In genomic region chr11:116335244-116336036, GRCm38 (mm10) we compare ENCODE assay signal across 8 mouse cellular contexts. TPM values are rescaled to one million over a fixed set of nuclear protein-coding genes. Genes with fewer than 3 reads are reported as not detected.
A peak's percentile ranks its signal among the peaks of the same experiment; 100 is the strongest.
DNase-seq lines count a peak whose midpoint lies in the region; ATAC-seq lines count a peak whose summit lies in the region.

Foxj1 (minus strand) TSS chr11:116335399.

- H3K27me3 ChIP-seq in hindbrain, embryonic 15.5 days, result peaks cover 19% of the 10 kb centered on the region

- peak within 1 kb of the TSS; percentile 55 for H3K9ac ChIP-seq in hindbrain, embryonic 15.5 days

- DNase-seq in R1 (ENCODE audit: low read depth, low spot score), result peak; percentile 96
- DNase-seq in cerebellum, postnatal 25 days, result peak; percentile 89 to 93
- peak; percentile 97 to 98 for DNase-seq in frontal cortex, postnatal 36 days (ENCODE audit: low spot score in 2 of 2)
- DNase-seq in left cerebral cortex, adult 11 months (ENCODE audit: low spot score), result peak; percentile 91
- DNase-seq in lung, postnatal 4 days, result peak; percentile 96 to 98
- DNase-seq in retina, postnatal 7 days (ENCODE audit: low read depth, low spot score), result peak; percentile 91
- peak; percentile 84 for DNase-seq in urinary bladder, adult 2 months (ENCODE audit: low spot score)

- peak within 1 kb of the TSS; percentile 83 for H3K27ac ChIP-seq in hindbrain, embryonic 15.5 days (replicated peaks)

- under 1% methylated on average over 44 of the region's 61 CpGs for WGBS in hindbrain, embryonic 15.5 days

- 0 out of 2 replicates have a peak, but pooled peaks cover 6% of the 10 kb centered on the region for H3K36me3 ChIP-seq in hindbrain, embryonic 15.5 days

- H3K4me1 ChIP-seq in hindbrain, embryonic 15.5 days (replicated peaks), result peaks cover 62% of the 10 kb centered on the region

- peak within 1 kb of the TSS; percentile 100 for H3K4me2 ChIP-seq in hindbrain, embryonic 15.5 days

- ATAC-seq in hindbrain, embryonic 15.5 days (ENCODE audit: low FRiP score, low read depth), result peak; percentile 91

- peak within 1 kb of the TSS; percentile 53 for H3K4me3 ChIP-seq in hindbrain, embryonic 15.5 days

- no peaks in the 10 kb centered on the region for H3K9me3 ChIP-seq in hindbrain, embryonic 15.5 days

RNA-seq across cellular contexts. Expression of gene Foxj1, which starts in this region (rescaled TPM):
- 13.7 and 23.2 TPM in 2 replicates for polyA plus RNA-seq in hindbrain, embryonic 15.5 days (2015; fragmentation: Nextera tagmentation; extraction: Ambion mirVana)
- polyA plus RNA-seq in urinary bladder, adult 2 months (2012; rRNA removed), result 0.24 and 0.34 TPM in 2 replicates

Comparison
In these comparisons a context has a peak if more than half of its experiments do, and no peak if none do; other contexts are left out.
1. Peak in every context shown above with its lines: DNase-seq, ATAC-seq, H3K4me3 ChIP-seq and H3K27ac ChIP-seq.
2. RNA of gene Foxj1 (polyA plus RNA-seq): 13.7 to 23.2 TPM in hindbrain, embryonic 15.5 days; 0.24 to 0.34 TPM in urinary bladder, adult 2 months; every median in the first group is over 10 times any median in the second.
3. Peak in DNase-seq in urinary bladder, adult 2 months; RNA of the gene not detected or under 1 TPM.